Mouse (Mus musculus): ENCODE data around the gene Tmem59l. TPM values are rescaled to one million over a fixed set of nuclear protein-coding genes. Genes with fewer than 3 reads are reported as not detected.

The Tmem59l gene
- polyA plus RNA-seq (2015; fragmentation: Nextera tagmentation; extraction: Ambion mirVana): 24.2 and 26.6 TPM in 2 replicates

GRCm38 (mm10) chr8:70486941-70487520 is at the start of gene Tmem59l:
Gene Tmem59l (minus strand): TSS chr8:70487358.
- Histone ChIP-seq H3K4me1 (peaks cover 58% of the 10 kb centered on the region), H3K27me3 (peaks cover 67% of the 10 kb centered on the region), H3K4me3 (peak within 1 kb of the TSS; percentile 40), H3K9ac (peak within 1 kb of the TSS; percentile 62), H3K36me3 (no peaks in the 10 kb centered on the region), H3K4me2 (replicated peaks) (peak within 1 kb of the TSS; percentile 90), H3K27ac (no peak within 1 kb of the TSS), H3K9me3 (no peaks in the 10 kb centered on the region)
- ATAC-seq (ENCODE audit: low FRiP score, low read depth): no peak
- 9% methylated on average over 32 of the region's 33 CpGs for WGBS

- H3K36me3 ChIP-seq: peaks cover 69% of the 10 kb centered on the region
- ATAC-seq (ENCODE audit: low FRiP score, low read depth): no peak
- no peaks in the 10 kb centered on the region for H3K27me3 ChIP-seq
- H3K9ac ChIP-seq: no peak overlapping the region
- WGBS: 85% methylated on average over 2 of the region's 2 CpGs
- peaks cover 14% of the 10 kb centered on the region for H3K4me1 ChIP-seq
- no peak overlapping the region for H3K4me3 ChIP-seq
- no peak overlapping the region for H3K27ac ChIP-seq
- no peak overlapping the region for H3K4me2 ChIP-seq (replicated peaks)
- H3K9me3 ChIP-seq: no peaks in the 10 kb centered on the region
These were observed 48.5 kb upstream of the Tmem59l start for GRCm38 (mm10) chr8:70535701-70536100.

DNA sequence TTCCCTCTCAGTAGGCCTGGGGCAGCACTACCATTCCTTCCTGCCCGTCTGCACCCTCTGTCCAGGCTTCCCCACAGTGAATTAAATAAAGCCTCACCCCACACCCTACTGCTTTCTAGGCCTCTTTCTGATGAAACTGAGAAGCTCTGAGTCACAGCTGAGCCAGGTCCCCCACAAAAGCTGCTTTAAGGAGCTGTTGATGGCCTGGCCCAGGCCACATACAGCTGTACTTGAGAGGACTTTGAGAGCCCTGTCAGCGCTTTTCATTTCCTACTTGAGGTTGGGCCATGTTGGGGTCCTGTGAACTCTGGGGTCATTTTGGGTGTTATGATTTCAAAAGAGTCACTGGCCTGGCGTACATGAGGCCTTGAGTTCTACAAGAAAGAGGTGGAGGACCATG is 48.1 kb upstream of the Tmem59l start:
- ATAC-seq (ENCODE audit: low FRiP score, low read depth): no peak
- H3K9ac ChIP-seq: no peak overlapping the region
- H3K27ac ChIP-seq: no peak overlapping the region
- H3K36me3 ChIP-seq: peaks cover 73% of the 10 kb centered on the region
- no peaks in the 10 kb centered on the region for H3K9me3 ChIP-seq
- 94% methylated on average over 3 of the region's 3 CpGs for WGBS
- H3K4me2 ChIP-seq (replicated peaks): no peak overlapping the region
- H3K4me1 ChIP-seq: peaks cover 10% of the 10 kb centered on the region
- no peaks in the 10 kb centered on the region for H3K27me3 ChIP-seq
- H3K4me3 ChIP-seq: no peak overlapping the region

DNA sequence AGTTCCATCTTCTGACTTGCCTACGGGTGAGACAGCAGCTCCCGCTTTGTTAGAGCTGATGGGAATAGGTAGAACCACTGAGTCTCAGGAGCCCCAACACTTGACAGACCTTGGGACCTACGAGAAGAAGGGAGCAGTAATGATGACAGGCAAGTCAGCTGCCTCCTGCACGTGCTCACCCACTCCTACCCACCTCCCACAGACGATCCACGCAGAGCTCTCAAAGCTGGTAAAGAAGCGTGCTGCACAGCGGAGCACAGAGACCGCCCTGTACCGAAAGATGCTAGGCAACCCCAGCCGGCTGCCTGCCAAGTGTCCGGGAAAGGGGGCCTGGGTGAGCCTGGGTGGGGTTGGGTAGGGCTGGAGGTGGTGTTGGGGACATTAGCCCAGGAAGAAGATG is 47.1 kb upstream of the Tmem59l start:
- no peaks in the 10 kb centered on the region for H3K27me3 ChIP-seq
- WGBS: 93% methylated on average over 12 of the region's 12 CpGs

GRCm38 (mm10) chr8:70530314-70530713 is 43.2 kb upstream of the Tmem59l start:
- ATAC-seq (ENCODE audit: low FRiP score, low read depth): no peak
- 0 out of 2 replicates have a peak overlapping the region, but pooled peaks have one; percentile 8 for H3K9ac ChIP-seq
- peaks cover 24% of the 10 kb centered on the region for H3K4me1 ChIP-seq
- H3K27ac ChIP-seq: no peak overlapping the region
- H3K36me3 ChIP-seq: peaks cover 61% of the 10 kb centered on the region
- no peak overlapping the region for H3K4me2 ChIP-seq (replicated peaks)
- WGBS: 87% methylated on average over 2 of the region's 2 CpGs
- no peak overlapping the region for H3K4me3 ChIP-seq
- no peaks in the 10 kb centered on the region for H3K27me3 ChIP-seq
- H3K9me3 ChIP-seq: no peaks in the 10 kb centered on the region

More for the DNA sequence above, 47.1 kb upstream of the Tmem59l start:
- H3K36me3 ChIP-seq: peaks cover 83% of the 10 kb centered on the region
- H3K27ac ChIP-seq: no peak overlapping the region
- no peak for ATAC-seq (ENCODE audit: low FRiP score, low read depth)
- H3K4me1 ChIP-seq: peaks cover 9% of the 10 kb centered on the region
- no peak overlapping the region for H3K4me3 ChIP-seq
- no peaks in the 10 kb centered on the region for H3K9me3 ChIP-seq
- H3K4me2 ChIP-seq (replicated peaks): no peak overlapping the region
- H3K9ac ChIP-seq: no peak overlapping the region

DNA sequence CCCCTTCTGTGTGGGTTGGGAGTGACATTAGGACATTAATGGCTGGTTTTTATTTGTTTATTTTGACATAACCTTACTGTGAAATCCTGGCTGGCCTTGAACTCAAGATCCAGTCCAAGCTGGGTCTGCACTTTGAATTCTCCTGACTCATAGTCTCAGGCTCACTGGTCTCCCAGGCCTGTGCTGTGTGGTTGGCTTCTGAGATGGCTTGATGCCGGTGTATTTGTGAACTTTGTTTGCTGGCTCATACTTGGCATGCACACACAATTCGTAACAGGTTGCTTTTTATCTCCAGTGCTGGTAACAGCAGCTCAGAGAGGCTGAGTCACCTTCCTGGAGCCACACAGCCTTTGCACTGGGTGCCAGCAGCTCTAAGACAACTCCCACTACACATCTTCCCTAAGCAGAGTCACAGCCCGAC is 42.6 kb upstream of the Tmem59l start:
- H3K4me2 ChIP-seq (replicated peaks): no peak overlapping the region
- ATAC-seq (ENCODE audit: low FRiP score, low read depth): no peak
- no peaks in the 10 kb centered on the region for H3K27me3 ChIP-seq
- no peak overlapping the region for H3K27ac ChIP-seq
- H3K4me1 ChIP-seq: peaks cover 24% of the 10 kb centered on the region
- WGBS: 96% methylated on average over 3 of the region's 3 CpGs
- no peak overlapping the region for H3K9ac ChIP-seq
- H3K36me3 ChIP-seq: peaks cover 55% of the 10 kb centered on the region
- no peak overlapping the region for H3K4me3 ChIP-seq
- no peaks in the 10 kb centered on the region for H3K9me3 ChIP-seq

- 0 out of 2 replicates have a peak overlapping the region, but pooled peaks have one; percentile 15 for H3K9ac ChIP-seq
- H3K4me1 ChIP-seq: peaks cover 24% of the 10 kb centered on the region
- 79% methylated on average over 5 of the region's 5 CpGs for WGBS
- H3K4me2 ChIP-seq (replicated peaks): no peak overlapping the region; the same call in 1 of the 2 replicates
- no peaks in the 10 kb centered on the region for H3K9me3 ChIP-seq
- H3K36me3 ChIP-seq: peaks cover 51% of the 10 kb centered on the region
- no peak for ATAC-seq (ENCODE audit: low FRiP score, low read depth)
- no peaks in the 10 kb centered on the region for H3K27me3 ChIP-seq
- no peak overlapping the region for H3K4me3 ChIP-seq
- H3K27ac ChIP-seq: no peak overlapping the region
These were observed 42.1 kb upstream of the Tmem59l start for GRCm38 (mm10) chr8:70529299-70529698.

GRCm38 (mm10) chr8:70528182-70528797 is 41.1 kb upstream of the Tmem59l start:
- no peak for ATAC-seq (ENCODE audit: low FRiP score, low read depth)
- peak overlapping the region; percentile 88 for H3K4me2 ChIP-seq (replicated peaks)
- no peaks in the 10 kb centered on the region for H3K27me3 ChIP-seq
- peaks cover 27% of the 10 kb centered on the region for H3K4me1 ChIP-seq
- no peaks in the 10 kb centered on the region for H3K9me3 ChIP-seq
- H3K9ac ChIP-seq: peak overlapping the region; percentile 93
- H3K4me3 ChIP-seq: peak overlapping the region; percentile 74
- 31% methylated on average over 13 of the region's 13 CpGs for WGBS
- peak overlapping the region; percentile 85 for H3K27ac ChIP-seq
- H3K36me3 ChIP-seq: peaks cover 41% of the 10 kb centered on the region

DNA sequence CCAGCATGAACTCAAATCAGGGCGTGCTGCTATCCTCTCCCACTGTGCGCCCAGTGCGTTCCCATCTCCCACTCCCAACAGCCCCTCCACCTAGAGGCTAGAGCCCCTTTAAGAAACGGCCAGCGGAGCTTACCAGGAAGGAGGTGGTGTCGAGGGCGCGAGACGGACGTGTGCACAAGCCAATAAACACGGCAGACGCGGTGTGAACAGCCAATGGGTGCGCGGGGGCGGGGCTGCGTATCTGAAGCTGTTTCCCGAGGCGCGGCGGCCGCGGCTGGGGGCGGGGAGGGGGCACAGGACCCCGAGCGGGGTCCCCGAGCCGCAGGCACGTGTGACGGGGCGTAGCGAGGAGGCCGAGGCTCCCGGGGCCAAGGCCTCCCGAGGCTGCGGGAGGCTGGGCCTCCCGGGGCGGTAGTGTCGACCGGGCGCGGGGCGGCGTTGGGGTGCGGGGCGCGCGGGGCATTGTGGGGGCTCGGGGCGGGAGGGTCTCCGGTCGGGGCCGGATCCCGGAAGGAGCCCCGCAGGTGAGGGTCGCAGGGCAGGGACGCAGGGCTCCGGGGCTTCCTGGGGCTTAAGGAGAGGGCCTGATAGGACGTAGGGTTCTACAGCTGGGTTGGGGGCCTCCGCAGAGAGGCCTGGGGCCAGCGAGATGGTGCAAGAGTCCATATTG is 40.5 kb upstream of the Tmem59l start, which contains the start of the genes Fkbp8 and Kxd1:
Fkbp8 (plus strand) TSS at position 213 of the 670 bp plus-strand sequence.
Kxd1 (minus strand) TSS at position 445 of the 670 bp plus-strand sequence.
- peak within 1 kb of the TSS; percentile 74 for H3K4me3 ChIP-seq
- 2% methylated on average over 50 of the region's 61 CpGs for WGBS
- ATAC-seq (ENCODE audit: low FRiP score, low read depth): peak; percentile 94
- H3K27me3 ChIP-seq: no peaks in the 10 kb centered on the region
- peak within 1 kb of the TSS; percentile 85 for H3K27ac ChIP-seq
- peaks cover 34% of the 10 kb centered on the region for H3K36me3 ChIP-seq
- H3K9ac ChIP-seq: peak within 1 kb of the TSS; percentile 93
- H3K9me3 ChIP-seq: no peaks in the 10 kb centered on the region
- H3K4me1 ChIP-seq: peaks cover 28% of the 10 kb centered on the region
- H3K4me2 ChIP-seq (replicated peaks): peak within 1 kb of the TSS; percentile 88

- WGBS: 3% methylated on average over 8 of the region's 8 CpGs
- H3K9ac ChIP-seq: peak overlapping the region; percentile 93
These were observed 40.0 kb upstream of the Tmem59l start for GRCm38 (mm10) chr8:70527111-70527511.

GRCm38 (mm10) chr8:70522592-70523403 is 35.6 kb upstream of the Tmem59l start:
- Histone ChIP-seq H3K36me3 (peaks cover 14% of the 10 kb centered on the region), H3K4me2 (replicated peaks) (peak overlapping the region; percentile 84), H3K4me1 (peaks cover 22% of the 10 kb centered on the region), H3K27ac (peak overlapping the region; percentile 63; the same call in 1 of the 2 replicates), H3K4me3 (peak overlapping the region; percentile 79), H3K9me3 (no peaks in the 10 kb centered on the region), H3K27me3 (no peaks in the 10 kb centered on the region), H3K9ac (peak overlapping the region; percentile 82)
- under 1% methylated on average over 51 of the region's 51 CpGs for WGBS
- ATAC-seq (ENCODE audit: low FRiP score, low read depth): peak; percentile 87

More at GRCm38 (mm10) chr8:70527111-70527511, 40.0 kb upstream of the Tmem59l start:
- Histone ChIP-seq H3K4me2 (replicated peaks) (peak overlapping the region; percentile 88), H3K4me1 (peaks cover 33% of the 10 kb centered on the region), H3K27ac (peak overlapping the region; percentile 65), H3K36me3 (peaks cover 29% of the 10 kb centered on the region), H3K9me3 (no peaks in the 10 kb centered on the region), H3K4me3 (peak overlapping the region; percentile 74), H3K27me3 (no peaks in the 10 kb centered on the region)
- no peak for ATAC-seq (ENCODE audit: low FRiP score, low read depth)
